In the genomic region with DNA sequence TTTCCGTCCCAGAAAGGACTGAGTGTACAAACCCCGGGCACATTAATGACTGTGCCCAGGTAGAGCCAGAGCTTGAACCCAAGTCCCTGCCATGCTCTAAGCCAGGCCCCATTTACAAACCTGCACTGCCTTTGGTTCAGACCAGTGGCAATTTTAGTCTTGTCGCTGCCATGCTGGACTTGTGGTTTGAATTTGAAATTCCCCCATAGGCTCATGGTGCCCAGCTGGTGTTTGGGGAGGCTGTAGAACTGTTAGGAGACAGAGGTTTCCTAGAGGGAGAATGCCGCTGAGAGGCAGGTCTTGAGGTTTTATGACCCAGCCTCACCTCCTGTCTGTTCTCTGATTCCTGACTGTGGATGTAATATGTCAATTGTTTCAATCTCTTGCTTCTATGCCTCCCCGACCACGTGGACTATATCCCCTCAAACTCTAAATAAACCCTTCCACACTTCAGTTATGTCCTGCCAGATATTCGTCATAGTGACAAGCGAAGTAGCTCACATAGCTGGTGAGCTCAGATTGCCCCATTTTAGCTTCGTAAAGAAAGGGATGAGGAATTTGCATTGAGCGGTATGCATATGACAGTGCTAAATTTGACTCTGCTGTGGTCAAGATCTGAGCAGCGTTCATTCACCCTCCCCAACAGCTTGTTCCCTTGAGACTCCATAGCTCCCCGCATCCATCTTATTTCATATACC, we compare ENCODE assay signal across 30 mouse cellular contexts.
"Had no signal": no experiment of that assay in that cellular context is flagged by ENCODE, and none has a peak within 500 bp of the region (broad histone marks: within the 10 kb centered on the region; RNA-seq: fewer than 3 reads in every experiment).

No protein-coding gene starts in this region.

- DNase-seq: left cerebral cortex, postnatal 4 days; liver; liver, embryonic 13.5 days; liver, postnatal 0 days; lung, adult 18-20 months; lung, adult 2 months; lung, embryonic 14.5 days; lung, postnatal 10 days; lung, postnatal 14 days; lung, postnatal 36 days; lung, postnatal 4 days; midbrain, embryonic 14.5 days had no signal

- H3K27ac ChIP-seq: left cerebral cortex, adult 2 months; limb, embryonic 10.5 days; limb, embryonic 12.5 days; limb, embryonic 13.5 days; limb, embryonic 15.5 days; liver, embryonic 12.5 days; liver, embryonic 13.5 days; liver, embryonic 14.5 days; liver, embryonic 15.5 days; lung, embryonic 15.5 days; macrophage; midbrain, embryonic 10.5 days; midbrain, embryonic 12.5 days; midbrain, embryonic 13.5 days; midbrain, embryonic 15.5 days had no signal

- H3K9me3 ChIP-seq: limb, embryonic 10.5 days; limb, embryonic 12.5 days; limb, embryonic 13.5 days; limb, embryonic 15.5 days; liver, embryonic 12.5 days; liver, embryonic 13.5 days; liver, embryonic 15.5 days; lung, embryonic 15.5 days; megakaryocyte, embryonic 14.5 days; midbrain, embryonic 10.5 days; midbrain, embryonic 12.5 days; midbrain, embryonic 13.5 days; midbrain, embryonic 15.5 days had no signal

- H3K27me3 ChIP-seq: limb, embryonic 12.5 days; limb, embryonic 13.5 days; limb, embryonic 15.5 days; liver, embryonic 12.5 days; liver, embryonic 13.5 days; liver, embryonic 15.5 days; lung, embryonic 15.5 days; megakaryocyte, embryonic 14.5 days; midbrain, embryonic 12.5 days; midbrain, embryonic 13.5 days; midbrain, embryonic 15.5 days had no signal

- H3K4me2 ChIP-seq: limb, embryonic 12.5 days; limb, embryonic 13.5 days; limb, embryonic 15.5 days; liver, embryonic 11.5 days; liver, embryonic 12.5 days; liver, embryonic 13.5 days; liver, embryonic 15.5 days; lung, embryonic 14.5 days; lung, embryonic 15.5 days; midbrain, embryonic 11.5 days; midbrain, embryonic 12.5 days; midbrain, embryonic 13.5 days; midbrain, embryonic 15.5 days had no signal

- H3K9ac ChIP-seq: limb, embryonic 12.5 days; limb, embryonic 13.5 days; limb, embryonic 15.5 days; liver, embryonic 12.5 days; liver, embryonic 13.5 days; liver, embryonic 14.5 days; liver, embryonic 15.5 days; liver, postnatal 0 days; lung, embryonic 14.5 days; lung, embryonic 15.5 days; midbrain, embryonic 12.5 days; midbrain, embryonic 13.5 days; midbrain, embryonic 15.5 days had no signal

- H3K36me3 ChIP-seq: limb, embryonic 10.5 days; limb, embryonic 12.5 days; limb, embryonic 13.5 days; limb, embryonic 15.5 days; liver, embryonic 12.5 days; liver, embryonic 13.5 days; liver, embryonic 15.5 days; lung, embryonic 15.5 days; midbrain, embryonic 10.5 days; midbrain, embryonic 12.5 days; midbrain, embryonic 13.5 days; midbrain, embryonic 15.5 days had no signal

- H3K4me3 ChIP-seq: left cerebral cortex, adult 2 months; limb, embryonic 10.5 days; limb, embryonic 12.5 days; limb, embryonic 13.5 days; limb, embryonic 15.5 days; liver, embryonic 12.5 days; liver, embryonic 13.5 days; liver, embryonic 15.5 days; lung, embryonic 15.5 days; megakaryocyte, embryonic 14.5 days; midbrain, embryonic 10.5 days; midbrain, embryonic 12.5 days; midbrain, embryonic 13.5 days; midbrain, embryonic 15.5 days; myocyte had no signal

- H3K4me1 ChIP-seq: limb, embryonic 12.5 days; limb, embryonic 13.5 days; limb, embryonic 15.5 days; liver, embryonic 12.5 days; liver, embryonic 13.5 days; liver, embryonic 15.5 days; lung, embryonic 15.5 days; megakaryocyte, embryonic 14.5 days; midbrain, embryonic 10.5 days; midbrain, embryonic 12.5 days; midbrain, embryonic 13.5 days; midbrain, embryonic 15.5 days had no signal
